Mouse (Mus musculus) large intestine, adult 2 months (tissue): Measurements from ENCODE around the gene Gm21887. TPM values are rescaled to one million over a fixed set of nuclear protein-coding genes. Genes with fewer than 3 reads are reported as not detected.
A peak's percentile ranks its signal among the peaks of the same experiment; 100 is the strongest.
"Not testable (repeated sequence)": the region's sequence is repeated elsewhere in the genome, so short reads cannot be mapped to it uniquely, and the experiment has no call there.

ENCODE experiments used
- DNase-seq: peaks from one replicate; pipeline ENCODE4 v3.0.0-alpha.2; 2012; ENCODE audit warnings: low read depth, low spot score
- WGBS: fragments of 180-500 bp; shearing (Covaris S2); methylation state at CpG from one replicate; pipeline ENCODE4 v1.1.7; 2018; 5-methylcytosine and 5-hydroxymethylcytosine counted together
- polyA plus RNA-seq: library from polyadenylated mRNA; depleted of rRNA; stranded (reverse); fragments of >200 nt; gene quantifications from 2 replicates; pipeline ENCODE4 v1.2.3, GENCODE M21; 2012; rRNA removed

Gene Gm21887
- 244 and 325 TPM in 2 replicates for polyA plus RNA-seq

DNA sequence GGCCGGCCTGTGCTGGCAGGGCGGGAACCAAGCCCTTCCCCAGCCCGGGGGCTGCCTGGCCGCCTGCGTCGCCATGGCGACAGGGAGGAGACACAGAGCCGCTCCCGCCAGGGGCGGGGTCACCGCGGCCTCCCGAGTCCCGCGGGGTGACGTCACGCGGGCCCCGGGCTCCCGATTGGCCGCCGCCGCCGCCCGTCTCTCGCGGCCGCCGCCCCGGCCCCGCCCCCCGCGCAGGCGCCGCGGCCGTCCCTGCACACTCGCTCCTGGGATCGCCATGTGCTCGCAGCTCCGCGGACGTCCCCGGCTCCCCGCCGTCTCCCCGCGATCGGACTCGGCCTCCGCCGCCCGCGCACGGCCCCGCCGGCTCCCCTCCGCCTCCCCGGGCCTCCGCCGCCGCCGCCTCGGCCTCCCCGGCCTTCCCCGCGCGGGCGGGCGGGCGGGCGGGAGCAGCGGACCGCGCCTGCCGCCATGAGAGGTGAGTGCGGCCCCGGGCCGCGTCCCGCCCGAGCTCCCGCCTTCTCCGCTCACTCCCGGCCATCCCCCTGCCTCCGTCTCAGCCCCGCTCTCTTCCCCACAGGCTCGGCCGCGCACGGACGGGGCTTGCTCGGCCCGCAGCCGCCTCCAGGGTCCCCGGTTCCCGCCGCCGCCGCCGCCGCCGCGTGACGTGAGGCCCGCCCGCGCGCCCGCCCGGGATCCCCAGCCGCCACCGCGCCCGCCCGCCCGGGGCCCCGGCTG is at the start of gene Gm21887:
Gm21887 (plus strand) TSS at position 644 of the 735 bp plus-strand sequence.
- 80% methylated on average over 118 of the region's 118 CpGs for WGBS
- DNase-seq: peak; percentile 99

DNA sequence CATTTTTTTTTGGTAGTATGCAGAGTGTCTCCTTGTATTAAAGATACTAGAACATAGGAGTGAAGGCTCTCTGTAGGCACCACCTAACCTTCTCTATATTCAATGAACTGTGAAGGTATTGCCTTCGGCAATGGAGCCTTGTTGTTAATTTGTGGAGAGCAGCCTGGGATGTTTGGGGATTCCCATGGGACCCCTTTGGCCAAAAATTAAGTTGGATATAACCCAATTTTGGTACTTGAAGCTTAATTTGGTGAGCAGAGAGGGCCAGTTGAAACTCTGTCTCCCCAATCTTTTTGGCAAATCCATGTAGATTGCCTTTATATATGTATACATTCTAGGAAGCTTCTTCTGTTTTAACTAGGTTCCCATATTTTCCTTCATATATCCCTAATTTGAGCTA is 40.1 kb upstream of the Gm21887 start:
- WGBS: 91% methylated on average over 1 of the region's 1 CpGs
- no peak for DNase-seq

DNA sequence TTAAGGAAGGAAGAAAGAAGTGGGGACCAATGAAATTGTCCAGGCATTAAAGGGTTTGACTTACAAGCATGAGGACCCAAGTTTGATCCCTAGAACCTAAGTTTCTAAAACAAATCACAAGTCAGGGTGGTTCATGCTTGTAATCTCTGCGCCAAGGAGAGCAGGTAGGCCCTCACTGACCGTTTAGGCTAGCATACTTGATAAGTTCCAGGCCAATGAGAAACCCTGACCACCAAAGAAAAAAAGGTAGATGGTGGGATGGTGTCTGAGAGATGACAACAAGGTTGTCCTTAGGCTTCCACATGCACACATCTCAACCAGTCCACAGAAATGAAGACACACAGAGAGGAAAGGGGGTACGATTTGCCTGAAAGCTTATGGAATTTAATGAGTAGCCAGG is 39.7 kb upstream of the Gm21887 start:
- WGBS: 83% methylated on average over 3 of the region's 3 CpGs
- not testable (repeated sequence) for DNase-seq

DNA sequence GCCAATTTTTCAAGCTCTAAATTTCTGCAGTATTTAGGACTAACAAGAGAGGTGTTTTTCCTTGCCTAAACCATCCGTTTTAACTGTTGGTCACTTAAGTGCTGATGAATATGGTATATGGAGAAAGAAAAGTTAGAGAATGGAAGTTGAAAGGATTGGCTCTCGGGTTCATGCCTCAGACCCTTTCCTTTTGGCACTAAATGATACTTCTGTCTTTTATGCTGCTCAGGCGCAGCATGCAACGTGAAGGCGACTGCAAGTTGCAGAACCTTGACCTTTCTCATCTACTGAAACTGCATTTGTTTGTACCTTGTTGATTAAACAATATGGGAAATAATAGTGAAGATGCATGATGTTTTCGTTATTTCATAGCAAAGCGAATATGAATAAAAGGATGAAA is 38.9 kb upstream of the Gm21887 start:
- WGBS: 86% methylated on average over 7 of the region's 7 CpGs

DNA sequence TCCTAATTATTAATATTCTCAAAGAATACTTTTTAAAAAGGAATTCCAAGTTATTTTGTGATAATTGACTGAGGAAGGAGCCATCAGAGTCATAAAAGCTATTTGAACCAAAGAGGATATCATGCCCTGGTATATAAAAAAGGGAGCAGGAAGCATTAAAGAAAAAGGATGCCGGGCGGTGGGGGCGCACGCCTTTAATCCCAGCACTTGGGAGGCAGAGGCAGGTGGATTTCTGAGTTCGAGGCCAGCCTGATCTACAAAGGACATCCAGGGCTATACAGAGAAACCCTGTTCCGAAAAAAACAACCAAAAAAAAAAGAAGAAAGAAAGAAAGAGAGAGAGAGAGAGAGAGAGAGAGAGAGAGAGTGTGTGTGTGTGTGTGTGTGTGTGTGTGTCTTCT is 37.9 kb upstream of the Gm21887 start:
- WGBS: 83% methylated on average over 6 of the region's 6 CpGs
- DNase-seq: not testable (repeated sequence)

More for the DNA sequence above, 38.9 kb upstream of the Gm21887 start:
- not testable (repeated sequence) for DNase-seq

DNA sequence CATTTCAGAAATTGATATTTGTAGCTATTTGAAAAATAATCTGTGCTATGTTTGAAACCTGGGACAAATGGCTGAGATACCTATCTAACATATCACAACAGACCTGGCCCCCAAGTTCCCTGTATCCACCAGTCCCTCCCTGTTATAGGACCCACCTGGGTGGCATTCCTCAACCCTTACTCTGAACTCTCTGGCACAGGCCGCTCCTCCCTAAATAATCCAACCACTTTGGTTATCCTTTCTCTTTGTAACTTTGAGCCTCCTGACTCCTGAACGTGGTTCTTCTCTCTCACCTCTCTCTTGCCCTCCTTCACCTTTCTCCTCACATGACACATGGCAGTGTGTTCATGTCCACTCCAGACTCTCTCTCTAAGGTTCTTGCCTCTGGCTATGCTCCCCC is 37.3 kb upstream of the Gm21887 start:
- DNase-seq: not testable (repeated sequence)
- WGBS: 72% methylated on average over 2 of the region's 2 CpGs

DNA sequence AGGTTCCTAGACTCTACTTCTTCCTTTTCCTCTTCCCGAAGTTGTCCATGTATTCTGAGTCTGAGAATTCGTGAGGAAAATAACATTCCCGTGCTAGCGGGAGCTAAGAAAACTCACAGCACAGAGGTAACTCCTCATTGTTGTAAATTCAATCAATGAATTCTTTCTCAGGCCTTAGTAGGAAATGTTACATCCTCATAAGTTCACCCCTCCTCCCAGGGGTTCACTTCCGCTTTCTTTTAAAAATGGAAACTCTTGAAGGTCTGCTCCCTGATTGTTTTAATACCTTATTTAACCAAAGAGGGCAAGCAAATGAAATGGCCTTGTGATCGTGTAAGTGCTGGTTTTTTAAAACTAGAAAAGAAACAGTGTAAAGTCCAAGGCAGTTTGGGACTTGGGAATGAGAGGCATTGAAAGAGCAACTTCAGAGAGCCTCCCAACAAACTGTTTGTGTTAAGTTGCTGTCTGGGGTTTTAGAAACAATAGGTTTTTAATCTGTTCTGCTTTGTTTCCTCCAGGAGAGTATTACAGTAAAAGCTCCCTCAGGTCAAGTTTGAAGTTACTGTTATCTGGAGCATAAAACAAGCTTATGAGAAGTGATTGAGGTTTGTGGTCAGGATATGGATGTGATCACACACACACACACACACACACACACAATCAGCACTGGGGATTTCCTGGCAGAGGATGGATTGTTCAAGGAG is 36.5 kb upstream of the Gm21887 start:
- not testable (repeated sequence) for DNase-seq
- 72% methylated on average over 6 of the region's 6 CpGs for WGBS

DNA sequence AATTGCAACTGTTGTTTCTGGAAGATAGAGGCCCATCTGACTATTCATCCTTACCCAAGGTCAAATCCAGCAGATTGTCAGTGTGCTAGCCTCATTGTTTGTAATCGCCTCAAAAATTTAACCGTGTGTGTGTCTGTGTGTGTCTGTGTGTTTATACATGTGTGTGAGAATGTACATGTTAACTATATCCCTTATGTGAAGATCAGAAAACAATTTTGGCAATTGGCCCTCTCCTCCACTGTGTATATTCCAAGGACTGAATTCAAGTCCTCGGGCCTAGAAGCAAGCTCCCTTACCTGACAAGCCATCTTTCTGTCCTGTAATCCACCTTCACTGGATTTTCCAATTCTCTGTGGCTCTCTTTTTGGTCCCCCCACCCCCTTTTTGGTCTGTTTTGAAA is 35.7 kb upstream of the Gm21887 start:
- not testable (repeated sequence) for DNase-seq
- 58% methylated on average over 3 of the region's 3 CpGs for WGBS

DNA sequence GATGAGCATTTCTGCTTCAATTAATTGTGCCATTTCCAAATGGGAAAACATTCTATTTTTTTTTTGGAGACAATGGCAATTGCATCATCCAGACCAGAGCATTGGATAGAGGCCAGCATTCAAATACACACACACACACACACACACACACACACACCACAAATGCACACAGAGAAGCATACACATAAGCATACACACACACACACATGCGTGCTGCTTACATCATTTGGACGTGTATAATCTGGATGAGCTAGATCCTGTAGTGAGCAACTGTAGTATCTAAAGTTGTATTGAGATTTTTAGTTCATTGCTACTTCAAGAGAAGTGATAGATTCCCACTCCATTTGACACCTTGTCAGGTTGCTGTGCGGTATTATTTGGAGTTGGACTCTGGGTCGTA is 35.0 kb upstream of the Gm21887 start:
- not testable (repeated sequence) for DNase-seq
- WGBS: 50% methylated on average over 4 of the region's 4 CpGs

DNA sequence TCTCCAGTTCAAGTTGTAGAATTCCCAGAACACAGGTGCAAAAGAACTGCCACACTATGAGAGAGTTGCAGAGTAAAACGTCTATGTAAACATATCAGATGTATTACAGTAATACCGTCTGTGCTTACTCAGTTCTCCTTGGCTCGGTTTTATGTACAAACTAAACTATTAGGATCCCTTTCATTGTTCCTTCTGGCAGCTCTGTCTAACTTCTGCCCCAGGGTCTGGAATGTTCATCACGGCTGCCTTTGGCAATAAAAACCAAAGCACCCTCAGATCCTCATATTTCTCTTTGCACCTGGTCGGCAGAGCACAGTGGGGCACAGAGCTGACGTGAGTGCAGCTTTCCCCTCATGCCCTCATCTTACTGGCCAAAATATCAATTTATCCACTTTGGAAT is 34.5 kb upstream of the Gm21887 start:
- DNase-seq: not testable (repeated sequence)
- WGBS: 43% methylated on average over 6 of the region's 6 CpGs

DNA sequence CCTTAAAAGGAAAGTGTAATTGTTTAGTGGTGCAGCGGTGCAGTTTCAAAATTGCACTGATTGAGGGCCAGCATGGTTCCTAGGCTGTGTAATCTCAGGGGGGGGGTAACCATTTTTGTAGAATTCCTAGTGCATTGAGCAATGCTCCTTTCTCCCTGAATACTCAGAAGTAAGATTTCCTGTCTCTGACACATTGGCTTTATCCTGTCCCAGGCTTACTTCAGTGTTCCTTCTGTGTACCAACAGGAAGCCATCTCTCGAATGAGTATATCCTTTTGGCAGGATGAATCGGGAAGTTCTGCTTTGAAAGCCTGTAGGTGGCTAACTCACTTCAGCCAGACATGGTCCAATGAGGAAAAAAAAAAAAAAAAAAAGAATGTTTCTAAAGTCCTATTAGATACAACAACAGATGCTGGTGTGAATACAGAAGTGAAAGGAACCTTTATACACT is 33.8 kb upstream of the Gm21887 start:
- WGBS: 48% methylated on average over 3 of the region's 3 CpGs
- DNase-seq: not testable (repeated sequence)

DNA sequence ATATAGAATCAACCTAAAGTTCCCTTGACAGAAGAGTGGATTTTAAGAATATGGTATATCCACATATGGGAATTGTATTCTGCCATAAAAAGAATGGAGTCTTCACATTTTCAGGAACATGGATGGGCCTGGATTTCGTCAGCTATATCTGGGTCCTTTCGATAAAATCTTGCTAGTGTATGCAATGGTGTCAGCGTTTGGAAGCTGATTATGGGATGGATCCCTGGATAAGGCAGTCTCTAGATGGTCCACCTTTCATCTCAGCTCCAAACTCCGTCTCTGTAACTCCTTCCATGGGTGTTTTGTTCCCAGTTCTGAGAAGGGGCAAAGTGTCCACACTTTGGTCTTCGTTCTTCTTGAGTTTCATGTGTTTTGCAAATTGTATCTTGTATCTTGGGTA is 33.1 kb upstream of the Gm21887 start:
- not testable (repeated sequence) for DNase-seq
- WGBS: 61% methylated on average over 5 of the region's 5 CpGs

DNA sequence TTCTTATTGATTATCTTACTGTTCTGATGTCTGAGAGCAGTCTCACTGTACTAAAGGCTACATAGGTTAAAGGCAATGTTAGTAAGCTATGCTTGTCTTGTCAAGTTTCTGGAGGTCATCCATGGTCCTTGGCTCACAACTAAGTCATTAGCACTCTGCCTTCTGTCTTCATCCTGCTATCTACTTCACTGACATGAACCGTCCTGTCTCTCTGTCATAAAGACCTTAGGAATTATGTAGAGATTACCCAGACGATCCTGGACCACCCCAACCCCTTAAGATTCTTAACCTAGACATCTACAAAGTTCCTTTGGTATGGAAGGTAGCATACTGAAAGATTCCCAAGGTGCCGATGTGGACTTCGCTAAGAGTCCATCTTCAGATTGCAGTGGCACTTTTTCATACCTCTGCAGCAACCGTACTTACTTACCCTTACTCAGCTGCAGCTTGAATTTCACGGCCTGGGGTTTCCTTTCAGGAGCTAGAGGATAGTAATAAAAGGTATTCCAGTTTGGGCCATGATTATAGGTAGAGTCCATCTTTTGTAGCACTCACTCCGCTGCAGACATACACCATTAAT is 31.5 kb upstream of the Gm21887 start:
- not testable (repeated sequence) for DNase-seq
- WGBS: 87% methylated on average over 7 of the region's 7 CpGs

DNA sequence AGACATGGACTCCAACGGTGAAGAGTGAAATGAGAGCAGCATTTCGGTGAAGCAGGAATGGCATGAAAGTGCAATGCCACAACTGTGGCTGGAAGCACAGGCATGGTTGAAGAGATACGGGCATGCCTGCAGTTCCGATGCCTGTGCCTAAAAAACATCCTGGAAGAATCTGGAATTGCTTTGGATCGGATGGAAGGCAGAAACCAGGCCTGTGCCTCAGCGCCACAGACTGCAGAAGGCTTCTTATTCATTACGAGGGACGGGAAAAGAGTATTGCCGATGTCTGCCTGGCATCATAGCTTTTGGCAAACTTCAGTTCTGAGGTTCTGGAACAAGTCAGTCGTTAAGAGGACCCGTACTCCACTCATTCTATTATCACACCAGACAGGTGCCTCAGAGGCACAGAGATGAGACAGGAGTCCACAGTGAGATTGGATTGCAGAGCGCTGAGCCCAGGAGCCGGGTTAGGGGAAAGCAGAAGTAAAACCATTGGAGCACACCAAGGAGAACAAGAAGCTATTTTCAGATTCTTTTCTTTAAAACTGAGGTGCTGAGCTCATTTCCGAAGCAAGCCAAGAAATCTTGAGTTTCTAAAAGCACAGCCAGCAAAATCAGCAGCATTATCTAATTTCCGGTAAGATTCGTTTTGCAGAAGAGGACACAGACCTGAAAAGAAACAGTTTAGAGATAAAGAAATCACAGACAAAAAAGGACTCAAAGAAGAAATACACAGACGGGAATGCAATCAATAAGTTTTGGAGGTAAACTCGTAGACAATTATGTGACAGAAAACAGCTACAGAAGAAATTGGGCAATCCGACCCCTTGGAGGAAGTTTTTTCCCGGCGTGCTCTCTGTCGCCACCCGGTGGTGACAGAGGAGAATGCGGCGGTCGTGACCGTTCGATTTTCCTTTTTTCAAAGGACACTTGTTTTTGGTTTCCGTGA is 30.8 kb upstream of the Gm21887 start:
- not testable (repeated sequence) for DNase-seq
- WGBS: 60% methylated on average over 29 of the region's 29 CpGs

DNA sequence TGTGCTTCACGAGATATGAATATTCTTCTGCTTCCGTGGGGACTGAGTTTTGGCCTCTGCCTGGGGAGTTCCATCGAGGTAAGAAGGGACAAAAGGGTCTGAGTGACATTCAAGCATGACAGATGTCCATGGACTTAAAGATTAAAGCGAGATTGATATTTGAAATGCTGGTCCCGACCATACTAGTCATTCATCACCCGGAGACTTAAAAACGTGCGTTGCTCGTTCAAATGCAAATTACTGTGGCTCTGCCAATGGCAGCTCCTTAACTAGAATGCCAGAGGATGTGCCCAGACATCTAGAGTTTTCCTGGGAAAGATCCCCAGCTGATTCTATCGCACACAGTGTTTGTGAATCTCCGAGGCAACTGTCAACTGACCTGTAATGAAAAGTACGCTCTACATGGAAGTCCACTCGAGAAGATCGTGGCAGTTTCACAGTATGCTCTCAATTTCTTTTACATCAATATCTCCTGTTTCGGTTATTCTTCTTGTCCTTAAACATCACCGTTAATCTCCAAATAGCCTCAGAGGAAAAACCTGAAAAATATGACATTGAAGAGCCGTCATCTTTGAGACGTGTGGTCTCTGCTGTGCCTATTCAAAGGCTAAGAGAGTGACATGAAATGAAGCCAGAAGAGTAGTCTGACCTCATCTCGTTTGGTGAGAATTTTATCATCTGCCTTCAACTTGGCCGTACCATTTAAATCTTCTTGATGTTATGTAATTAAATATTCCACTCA is 29.8 kb upstream of the Gm21887 start:
- WGBS: 84% methylated on average over 20 of the region's 20 CpGs
- DNase-seq: not testable (repeated sequence)

DNA sequence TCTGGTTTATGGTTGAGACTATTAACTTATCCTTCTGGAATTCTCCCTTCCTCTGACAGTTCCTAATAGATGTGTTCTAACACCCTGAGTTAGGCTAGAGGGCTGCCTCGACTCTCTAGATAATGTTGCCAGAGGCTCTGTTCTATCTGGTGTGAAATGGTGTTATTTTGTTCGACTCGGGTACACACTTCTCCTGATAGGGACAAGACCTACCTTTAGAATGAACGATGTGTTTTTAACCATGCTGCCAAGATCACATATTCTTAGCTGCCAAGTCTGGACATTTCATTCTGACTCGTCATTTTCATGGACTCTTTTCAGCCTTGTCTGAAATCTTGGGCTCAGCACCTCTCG is 29.3 kb upstream of the Gm21887 start:
- WGBS: 73% methylated on average over 6 of the region's 6 CpGs

DNA sequence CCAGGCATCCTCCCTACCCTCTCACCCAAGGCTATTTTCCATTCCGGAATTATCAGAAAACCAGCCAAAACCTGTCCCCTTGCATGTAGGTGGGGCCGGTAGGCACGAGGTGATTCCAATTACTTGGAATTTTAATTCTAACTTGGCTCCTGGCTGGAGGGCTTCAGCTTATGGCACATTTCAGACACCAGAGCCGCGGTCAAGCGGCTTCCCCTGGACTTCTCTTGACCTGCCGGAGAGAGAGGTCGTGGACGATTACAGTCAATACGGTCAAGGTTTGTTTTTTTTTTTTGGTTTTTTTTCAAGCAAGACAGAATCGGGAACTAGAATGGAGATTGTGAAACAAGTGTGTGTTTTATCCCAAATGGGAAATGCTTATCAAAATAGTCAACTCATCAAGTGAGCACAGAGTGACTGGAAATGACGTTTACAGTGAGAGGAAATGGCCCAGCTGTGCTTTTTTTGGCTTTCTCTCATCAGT is 28.6 kb upstream of the Gm21887 start:
- WGBS: 81% methylated on average over 12 of the region's 12 CpGs
- DNase-seq: no peak

More for the DNA sequence above, 29.3 kb upstream of the Gm21887 start:
- DNase-seq: not testable (repeated sequence)

DNA sequence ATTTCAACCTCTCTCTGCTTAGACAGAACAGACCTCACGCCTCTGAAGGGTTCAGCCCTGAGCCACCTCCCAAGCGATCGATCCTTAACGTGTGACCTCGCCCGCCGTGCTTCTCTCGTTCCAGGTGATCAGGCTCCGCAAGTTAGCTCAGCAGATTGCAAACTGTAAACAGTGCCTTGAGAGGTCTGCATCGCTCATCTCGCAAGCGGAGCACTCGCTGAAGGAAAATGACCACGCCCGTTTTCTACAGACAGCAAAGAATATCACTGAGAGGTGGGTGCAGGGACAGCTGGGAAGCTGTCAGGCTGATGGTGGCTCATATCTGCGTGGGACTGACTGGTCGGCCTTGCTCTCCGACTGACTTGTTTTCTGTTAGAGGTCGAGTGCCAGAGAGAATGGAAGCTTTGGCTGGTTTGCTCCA is 27.7 kb upstream of the Gm21887 start:
- DNase-seq: not testable (repeated sequence)

More for the DNA sequence above, 27.7 kb upstream of the Gm21887 start:
- 76% methylated on average over 19 of the region's 19 CpGs for WGBS
